Mouse (Mus musculus) MEL (cell line): ENCODE data around the gene Pla2g2c. TPM values are rescaled to one million over a fixed set of nuclear protein-coding genes. Genes with fewer than 3 reads are reported as not detected.

Source experiments
- DNase-seq: peaks from one replicate; pipeline ENCODE4 v3.0.0; 2011; ENCODE audit warnings: low read depth, low spot score
- H3K27ac ChIP-seq: 2 replicates; pipeline ENCODE4 v1.5.1; 2012; ENCODE audit warnings: low read depth, mild to moderate bottlenecking, control low read depth, low read length, moderate library complexity; ENCODE audit not compliant: control insufficient read depth
- H3K27me3 ChIP-seq, 2 experiments: fragments of 150-350 bp in 1 of 2; sonication (generic) in 1 of 2; 2 replicates each; pipeline ENCODE4 v1.6.1; 2012; ENCODE audit warnings: low read length in 2 of 2, mild to moderate bottlenecking in 2 of 2, improper control_type of control experiment in 1 of 2, moderate library complexity in 1 of 2; ENCODE audit not compliant: insufficient read depth in 2 of 2, control insufficient read depth in 1 of 2
- H3K36me3 ChIP-seq, 2 experiments: 2 replicates each; pipeline ENCODE4 v1.6.1; 2012 to 2014; ENCODE audit warnings: low read length in 2 of 2, improper control_type of control experiment in 1 of 2, inconsistent platforms in 1 of 2, mild to moderate bottlenecking in 1 of 2; ENCODE audit not compliant: insufficient read depth in 2 of 2, control insufficient read depth in 1 of 2
- H3K4me1 ChIP-seq, 2 experiments: fragments of 150-350 bp in 1 of 2; sonication (generic) in 1 of 2; 2 replicates each; pipeline ENCODE4 v1.6.1; 2012; ENCODE audit warnings: low read length in 2 of 2, improper control_type of control experiment in 1 of 2, mild to moderate bottlenecking in 1 of 2; ENCODE audit not compliant: insufficient read depth in 2 of 2, control insufficient read depth in 1 of 2
- H3K4me3 ChIP-seq, 2 experiments: fragments of 150-350 bp in 1 of 2; sonication (generic) in 1 of 2; 2 replicates each; pipeline ENCODE4 v1.5.1; 2012; ENCODE audit warnings: low read depth in 2 of 2, low read length in 2 of 2, mild to moderate bottlenecking in 2 of 2, moderate library complexity in 2 of 2, control low read depth in 1 of 2, improper control_type of control experiment in 1 of 2; ENCODE audit not compliant: control insufficient read depth in 1 of 2, insufficient read depth in 1 of 2
- H3K79me2 ChIP-seq: 2 replicates; pipeline ENCODE4 v1.6.1; 2012; ENCODE audit warnings: mild to moderate bottlenecking, low read length, moderate library complexity; ENCODE audit not compliant: control insufficient read depth, poor library complexity, insufficient read depth
- H3K9ac ChIP-seq: 2 replicates; pipeline ENCODE4 v1.6.1; 2012; ENCODE audit warnings: low read depth, mild to moderate bottlenecking, control low read depth, low read length, moderate library complexity; ENCODE audit not compliant: control insufficient read depth, poor library complexity, severe bottlenecking
- H3K9me3 ChIP-seq: fragments of 150-350 bp; sonication (generic); replicated peaks from 2 replicates; pipeline ENCODE4 v1.6.1; 2012; ENCODE audit warnings: mild to moderate bottlenecking, low read length, improper control_type of control experiment, moderate library complexity; ENCODE audit not compliant: insufficient read depth
- BHLHE40 ChIP-seq: IDR thresholded peaks from 2 replicates; pipeline ENCODE4 v1.6.1; 2012; ENCODE audit warnings: low read depth, mild to moderate bottlenecking, inconsistent platforms, low read length, improper control_type of control experiment, borderline replicate concordance
- CTCF ChIP-seq, 3 experiments: IDR thresholded peaks in 2 of 3; conservative IDR thresholded peaks in 1 of 3; 2 replicates each; pipeline ENCODE4 v1.5.1; 2011 to 2012; ENCODE audit warnings: low read length in 3 of 3, low read depth in 2 of 3, mild to moderate bottlenecking in 2 of 3, improper control_type of control experiment in 1 of 3, inconsistent platforms in 1 of 3, mixed read lengths in 1 of 3, moderate library complexity in 1 of 3; ENCODE audit not compliant: control insufficient read depth in 1 of 3, insufficient read depth in 1 of 3, poor library complexity in 1 of 3, severe bottlenecking in 1 of 3
- ELF1 ChIP-seq: IDR thresholded peaks from 2 replicates; pipeline ENCODE4 v1.6.1; 2014; ENCODE audit warnings: low read depth, mild to moderate bottlenecking, inconsistent platforms, low read length, improper control_type of control experiment, moderate library complexity
- EP300 ChIP-seq, 2 experiments: IDR thresholded peaks; 2 replicates each; pipeline ENCODE4 v1.6.1; 2011; ENCODE audit warnings: improper control_type of control experiment in 2 of 2, low read length in 2 of 2, low read depth in 1 of 2, mild to moderate bottlenecking in 1 of 2
- GATA1 ChIP-seq: IDR thresholded peaks from 2 replicates; pipeline ENCODE4 v1.6.1; 2011; ENCODE audit warnings: low read depth, low read length, improper control_type of control experiment
- HCFC1 ChIP-seq: IDR thresholded peaks from 2 replicates; pipeline ENCODE4 v1.6.1; 2012; ENCODE audit warnings: low read depth, mild to moderate bottlenecking, inconsistent platforms, low read length, improper control_type of control experiment, moderate library complexity
- KAT2A ChIP-seq: conservative IDR thresholded peaks from 2 replicates; pipeline ENCODE4 v1.6.1; 2012; ENCODE audit warnings: low read depth, low read length, improper control_type of control experiment, inconsistent platforms
- MAFK ChIP-seq: IDR thresholded peaks from 2 replicates; pipeline ENCODE4 v1.6.1; 2011; ENCODE audit warnings: low read depth, mild to moderate bottlenecking, low read length, improper control_type of control experiment, borderline replicate concordance
- MAX ChIP-seq: IDR thresholded peaks from 2 replicates; pipeline ENCODE4 v1.6.1; 2011; ENCODE audit warnings: low read length, improper control_type of control experiment
- MAZ ChIP-seq: IDR thresholded peaks from 2 replicates; pipeline ENCODE4 v1.6.1; 2012; ENCODE audit warnings: low read depth, mild to moderate bottlenecking, inconsistent platforms, low read length, improper control_type of control experiment
- MEF2A ChIP-seq: IDR thresholded peaks from 2 replicates; pipeline ENCODE4 v1.6.1; 2014; ENCODE audit warnings: low read depth, mild to moderate bottlenecking, inconsistent platforms, low read length, improper control_type of control experiment; ENCODE audit not compliant: poor library complexity, insufficient replicate concordance, severe bottlenecking; ENCODE audit errors: extremely low read depth
- MXI1 ChIP-seq: IDR thresholded peaks from 2 replicates; pipeline ENCODE4 v1.6.1; 2011; ENCODE audit warnings: mild to moderate bottlenecking, low read depth, low read length, improper control_type of control experiment
- MYB ChIP-seq: IDR thresholded peaks from 2 replicates; pipeline ENCODE4 v1.6.1; 2011; ENCODE audit warnings: mild to moderate bottlenecking, low read depth, low read length, improper control_type of control experiment
- NELFE ChIP-seq: IDR thresholded peaks from 2 replicates; pipeline ENCODE4 v1.6.1; 2011; ENCODE audit warnings: low read depth, low read length, improper control_type of control experiment
- NRF1 ChIP-seq: IDR thresholded peaks from 2 replicates; pipeline ENCODE4 v1.6.1; 2014; ENCODE audit warnings: low read depth, mild to moderate bottlenecking, inconsistent platforms, low read length, improper control_type of control experiment, moderate library complexity; ENCODE audit not compliant: poor library complexity, insufficient read depth, severe bottlenecking
- POLR2AphosphoS5 ChIP-seq: IDR thresholded peaks from 2 replicates; pipeline ENCODE4 v1.6.1; 2012; ENCODE audit warnings: low read depth, borderline replicate concordance, mild to moderate bottlenecking, inconsistent platforms, low read length, moderate library complexity, mixed read lengths
- RAD21 ChIP-seq: IDR thresholded peaks from 2 replicates; pipeline ENCODE4 v1.6.1; 2011; ENCODE audit warnings: mild to moderate bottlenecking, low read depth, low read length, improper control_type of control experiment
- TAL1 ChIP-seq: IDR thresholded peaks from 2 replicates; pipeline ENCODE4 v1.6.1; 2012; ENCODE audit warnings: mild to moderate bottlenecking, inconsistent platforms, low read length, moderate library complexity, mixed read lengths
- TCF12 ChIP-seq: IDR thresholded peaks from 2 replicates; pipeline ENCODE4 v1.6.1; 2014; ENCODE audit warnings: low read depth, mild to moderate bottlenecking, inconsistent platforms, low read length, improper control_type of control experiment, moderate library complexity
- USF1 ChIP-seq: IDR thresholded peaks from 2 replicates; pipeline ENCODE4 v1.6.1; 2014; ENCODE audit warnings: low read depth, mild to moderate bottlenecking, inconsistent platforms, low read length, improper control_type of control experiment, moderate library complexity
- ZNF384 ChIP-seq: IDR thresholded peaks from 2 replicates; pipeline ENCODE4 v1.6.1; 2012; ENCODE audit warnings: low read depth, mild to moderate bottlenecking, inconsistent platforms, low read length, improper control_type of control experiment
- polyA plus RNA-seq, 2 experiments: library from polyadenylated mRNA; stranded (reverse) in 1 of 2; unstranded in 1 of 2; fragments of >175 nt in 1 of 2; fragments of >200 nt in 1 of 2; gene quantifications; 2 replicates each; pipeline versions ENCODE4 v1.2.1 to v1.2.4; 2012; ENCODE audit warnings: low replicate concordance in 2 of 2, low read depth in 1 of 2; ENCODE audit not compliant: insufficient read length in 2 of 2, insufficient read depth in 1 of 2, missing spikeins in 1 of 2
- total RNA-seq: library from RNA; depleted of rRNA; stranded (reverse); fragments of 300-350 nt; gene quantifications from 2 replicates; pipeline ENCODE4 v1.2.3, GENCODE M21; 2012

Gene Pla2g2c
- total and polyA plus RNA-seq, 3 experiments = not detected

- Histone ChIP-seq H3K4me1 (no peaks in the 10 kb centered on the region), H3K9ac (no peak overlapping the region), H3K36me3 (no peaks in the 10 kb centered on the region), H3K9me3 (no peaks in the 10 kb centered on the region), H3K79me2 (no peaks in the 10 kb centered on the region), H3K27ac (no peak overlapping the region), H3K27me3 (no peaks in the 10 kb centered on the region), H3K4me3 (no peak overlapping the region)
- DNase-seq = no peak
- TF ChIP-seq EP300 (IDR thresholded peaks at IDR 0.05; ENCODE audit: low read depth in 1 of 2, low read length in 2 of 2) = no peak
- no peak for TF ChIP-seq NELFE
- no peak for TF ChIP-seq ZNF384
- no peak for TF ChIP-seq MEF2A
- no peak for TF ChIP-seq MAZ
- no peak for TF ChIP-seq KAT2A
- TF ChIP-seq BHLHE40 = no peak
- no peak for TF ChIP-seq MXI1
- no peak for TF ChIP-seq TCF12
- no peak for TF ChIP-seq CTCF (IDR thresholded peaks at IDR 0.05 in 2 of 3, conservative IDR thresholded peaks at IDR 0.05 in 1 of 3; ENCODE audit: control insufficient read depth in 1 of 3, insufficient read depth in 1 of 3, low read depth in 2 of 3, low read length in 3 of 3, poor library complexity in 1 of 3, severe bottlenecking in 1 of 3)
- no peak for TF ChIP-seq MYB
- no peak for TF ChIP-seq NRF1
- TF ChIP-seq RAD21 = no peak
- TF ChIP-seq GATA1 = no peak
- no peak for TF ChIP-seq HCFC1
- no peak for TF ChIP-seq ELF1
- no peak for TF ChIP-seq MAX
- no peak for TF ChIP-seq USF1
Observed at GRCm38 (mm10) chr4:138739136-138739851, 14.7 kb downstream of the Pla2g2c start.

- no peak overlapping the region for H3K9ac ChIP-seq
- DNase-seq = no peak
- no peak overlapping the region for H3K4me3 ChIP-seq
- no peaks in the 10 kb centered on the region for H3K27me3 ChIP-seq
- no peaks in the 10 kb centered on the region for H3K79me2 ChIP-seq
- no peaks in the 10 kb centered on the region for H3K4me1 ChIP-seq
- no peak overlapping the region for H3K27ac ChIP-seq
- no peaks in the 10 kb centered on the region for H3K36me3 ChIP-seq
- H3K9me3 ChIP-seq = no peaks in the 10 kb centered on the region
- TF ChIP-seq MXI1 (no peak), USF1 (no peak), CTCF (IDR thresholded peaks at IDR 0.05 in 2 of 3, conservative IDR thresholded peaks at IDR 0.05 in 1 of 3; ENCODE audit: control insufficient read depth in 1 of 3, insufficient read depth in 1 of 3, low read depth in 2 of 3, low read length in 3 of 3, poor library complexity in 1 of 3, severe bottlenecking in 1 of 3) (no peak), MAFK (no peak), POLR2AphosphoS5 (no peak), TAL1 (no peak), RAD21 (no peak)
Observed at GRCm38 (mm10) chr4:138745884-138746283, 21.3 kb downstream of the Pla2g2c start.
